Mouse (Mus musculus) adrenal gland, adult 2 months (tissue): ENCODE data around the gene Bzw2. TPM values are rescaled to one million over a fixed set of nuclear protein-coding genes. Genes with fewer than 3 reads are reported as not detected.
"Not testable (repeated sequence)": the region's sequence is repeated elsewhere in the genome, so short reads cannot be mapped to it uniquely, and the experiment has no call there.

Experiments
- DNase-seq: peaks from one replicate; pipeline ENCODE4 v3.0.0; 2021
- long read RNA-seq: library from polyadenylated mRNA; stranded (forward); transcript quantifications from one replicate; pipeline ENCODE4 v2.0.0, GENCODE M21; 2021
- polyA plus RNA-seq: library from polyadenylated mRNA; depleted of rRNA; stranded (reverse); fragments of >200 nt; gene quantifications from 2 replicates; pipeline ENCODE4 v1.2.3, GENCODE M21; 2012; rRNA removed
- total RNA-seq, 2 experiments: library from RNA; stranded (reverse); gene quantifications; 2 replicates each; pipeline ENCODE4 v1.2.3; 2021

Gene Bzw2
- total RNA-seq, result 10 to 100 TPM; 21.8 to 22.4 TPM
- polyA plus RNA-seq, result 1.6 and 2.1 TPM in 2 replicates
- long read RNA-seq, transcript Bzw2-201 (12 exons, 1,871 nt), result major isoform, 28 of 30 reads
- long read RNA-seq, partial matches to known transcripts, result 2 of 30 reads
- long read RNA-seq, other reads (novel, unspliced or antisense), result 0 of 30 reads

GRCm38 (mm10) chr12:36157638-36158308 lies at the start of gene Bzw2:
Gene Bzw2, minus strand, starts transcription at chr12:36158080.
- DNase-seq, result peak; percentile 84

- DNase-seq, result peak; percentile 70
Observed at GRCm38 (mm10) chr12:36207072-36207799, 49.4 kb upstream of the Bzw2 start.

DNA sequence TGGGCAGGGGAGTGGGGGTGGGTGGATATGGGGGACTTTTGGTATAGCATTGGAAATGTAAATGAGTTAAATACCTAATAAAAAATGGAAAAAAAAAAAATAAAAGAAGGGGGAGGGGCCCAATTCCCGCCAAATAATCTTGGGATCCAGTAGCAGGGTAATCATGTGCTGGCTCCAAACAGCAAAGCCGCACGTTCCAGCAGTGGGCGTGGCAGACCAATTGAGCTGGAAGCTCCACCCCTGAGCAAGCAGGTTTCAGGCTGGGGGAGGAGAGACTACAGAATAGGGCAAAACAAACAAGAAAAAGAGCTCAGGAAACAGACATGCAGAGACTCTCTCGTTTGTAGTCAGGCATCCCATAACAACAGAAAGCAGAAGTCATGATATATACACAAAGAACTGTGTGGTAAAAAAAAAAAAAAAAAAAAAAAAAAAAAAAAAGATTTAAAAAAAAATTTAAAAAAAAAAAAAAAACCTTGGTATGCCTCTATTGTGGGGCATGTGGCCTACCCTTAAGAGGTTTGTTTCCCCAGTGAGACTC lies 47.8 kb upstream of the Bzw2 start:
- not testable (repeated sequence) for DNase-seq

DNA sequence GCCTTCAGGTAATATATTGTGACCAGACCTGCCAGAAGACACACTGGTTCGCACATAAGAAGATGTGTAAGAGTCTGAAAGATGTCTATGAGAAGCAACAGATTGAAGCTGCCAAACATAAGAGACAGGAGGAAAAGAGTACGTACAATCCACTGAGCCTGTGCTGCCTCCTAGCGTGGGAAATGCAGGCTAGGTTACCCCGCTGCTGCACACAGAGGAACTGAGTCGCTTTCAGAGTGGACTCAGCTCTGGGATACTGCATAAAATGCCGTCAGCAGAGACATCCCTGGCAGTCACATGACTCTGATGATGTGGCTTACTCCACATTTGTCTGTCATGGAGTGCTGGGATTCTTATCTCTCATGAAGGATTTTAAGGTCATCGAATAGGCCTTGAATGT lies 37.1 kb upstream of the Bzw2 start:
- no peak for DNase-seq

DNA sequence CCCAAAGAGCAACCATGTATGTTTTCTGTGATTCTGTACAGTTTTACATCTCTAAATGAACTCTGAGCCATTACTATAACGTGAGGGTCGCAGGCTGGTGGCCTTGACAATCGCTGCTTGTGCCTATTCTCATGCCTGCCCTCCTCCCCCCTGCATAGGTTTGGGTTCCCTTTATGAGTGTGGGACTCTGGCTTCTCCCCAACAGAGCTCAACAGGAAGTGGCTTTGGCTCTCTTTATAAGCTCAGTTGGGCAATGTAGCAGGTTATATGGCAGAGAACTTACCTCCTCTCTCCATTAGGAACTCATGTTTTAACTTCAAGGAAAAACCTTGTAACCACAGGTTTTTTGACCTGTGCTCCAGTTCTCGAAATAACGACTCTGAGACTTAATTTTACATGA lies 32.5 kb upstream of the Bzw2 start:
- DNase-seq, result no peak

DNA sequence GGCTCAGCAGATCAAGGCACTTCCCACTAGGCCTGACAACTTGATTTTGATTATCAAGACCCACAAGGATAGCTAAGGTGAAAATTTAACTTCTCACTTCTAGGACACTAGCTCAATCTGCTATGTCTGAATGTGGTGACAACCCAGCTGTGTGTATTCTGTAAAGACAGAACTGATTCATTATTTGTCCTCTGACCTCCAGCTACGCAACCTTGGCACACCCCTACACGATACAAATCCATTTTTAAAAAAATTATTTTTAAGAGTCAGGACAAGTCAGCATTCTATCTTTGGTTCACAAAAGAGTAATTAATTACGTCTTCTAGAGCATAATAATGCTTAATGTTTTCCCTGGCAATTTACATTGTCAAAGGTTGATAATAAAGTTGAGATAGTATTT lies 31.7 kb upstream of the Bzw2 start:
- peak; percentile 44 for DNase-seq

GRCm38 (mm10) chr12:36187081-36187480 lies 29.2 kb upstream of the Bzw2 start:
- DNase-seq, result no peak

DNA sequence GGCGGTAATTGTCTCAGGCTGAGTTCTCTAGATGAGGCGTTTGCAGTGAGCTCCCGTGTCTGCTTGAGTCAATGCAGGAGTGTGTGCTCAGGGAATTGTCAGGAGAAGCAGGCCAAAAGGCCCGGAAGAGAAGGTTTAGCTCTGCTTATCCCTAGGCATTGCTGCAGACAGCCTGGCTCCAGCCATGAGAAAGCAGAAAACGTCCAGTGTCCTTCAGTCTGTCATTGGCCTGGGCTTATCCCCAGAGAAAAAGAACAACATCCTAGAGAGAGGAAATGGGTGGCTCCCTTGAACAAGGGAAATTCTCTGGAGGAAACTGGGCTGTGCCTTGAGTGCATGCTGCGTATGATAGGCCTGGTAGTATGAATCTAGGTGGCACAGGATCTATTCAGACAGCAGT lies 24.7 kb upstream of the Bzw2 start:
- DNase-seq, result peak; percentile 17

DNA sequence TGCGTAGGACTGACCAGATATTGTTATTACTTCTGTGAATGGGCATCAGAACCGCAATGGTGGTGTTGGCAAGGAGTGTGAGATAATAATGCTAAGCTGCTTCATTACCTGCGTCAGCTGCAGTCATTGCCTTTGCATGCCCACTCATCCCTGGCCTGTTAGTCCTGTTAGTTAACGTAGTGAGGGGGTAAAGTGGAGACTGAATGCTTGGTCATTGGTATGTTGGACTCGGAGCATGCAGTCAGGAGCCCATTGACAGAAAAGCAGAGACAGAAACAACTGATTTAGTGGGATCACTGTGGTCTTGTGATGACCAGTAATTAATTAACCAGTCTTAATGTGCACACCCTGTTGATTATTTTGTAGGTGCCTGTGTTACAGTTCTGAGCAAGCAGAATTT lies 19.3 kb upstream of the Bzw2 start:
- no peak for DNase-seq

- no peak for DNase-seq
Observed at GRCm38 (mm10) chr12:36165299-36165698, 7.4 kb upstream of the Bzw2 start.

- DNase-seq, result no peak
Observed at GRCm38 (mm10) chr12:36164126-36164791, 6.4 kb upstream of the Bzw2 start.

GRCm38 (mm10) chr12:36157304-36157637 lies 609 bp downstream of the Bzw2 start:
- no peak for DNase-seq

GRCm38 (mm10) chr12:36156637-36157303 lies 1.1 kb downstream of the Bzw2 start, which contains the start of gene Ankmy2:
Gene Ankmy2, plus strand, starts transcription at chr12:36157114.
- DNase-seq, result peak; percentile 93

GRCm38 (mm10) chr12:36156101-36156636 lies 1.7 kb downstream of the Bzw2 start:
- DNase-seq, result no peak

DNA sequence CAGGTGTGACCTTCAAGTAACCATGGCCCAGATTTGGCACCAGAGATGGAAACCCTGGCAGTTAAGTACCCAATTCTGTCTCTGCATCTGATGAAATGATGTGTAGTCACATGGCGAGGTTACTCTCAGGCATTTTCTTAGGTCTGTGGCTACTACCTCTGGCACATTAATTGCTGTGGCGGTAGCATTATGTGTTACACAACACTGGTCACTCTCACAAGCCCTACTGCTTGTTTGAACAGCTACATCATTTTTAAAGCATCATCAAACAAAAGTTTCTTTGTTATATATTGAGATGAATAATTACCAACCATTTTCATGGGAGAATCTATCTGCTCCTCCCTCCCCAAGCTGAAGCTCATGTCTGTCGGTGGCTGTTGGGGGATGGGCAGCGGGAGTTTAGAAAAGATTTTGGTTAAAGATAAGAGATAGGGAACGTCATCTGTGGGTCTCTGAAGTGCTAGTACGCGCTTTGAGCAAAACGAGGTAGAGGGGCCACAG lies 2.7 kb downstream of the Bzw2 start:
- DNase-seq, result peak; percentile 4

DNA sequence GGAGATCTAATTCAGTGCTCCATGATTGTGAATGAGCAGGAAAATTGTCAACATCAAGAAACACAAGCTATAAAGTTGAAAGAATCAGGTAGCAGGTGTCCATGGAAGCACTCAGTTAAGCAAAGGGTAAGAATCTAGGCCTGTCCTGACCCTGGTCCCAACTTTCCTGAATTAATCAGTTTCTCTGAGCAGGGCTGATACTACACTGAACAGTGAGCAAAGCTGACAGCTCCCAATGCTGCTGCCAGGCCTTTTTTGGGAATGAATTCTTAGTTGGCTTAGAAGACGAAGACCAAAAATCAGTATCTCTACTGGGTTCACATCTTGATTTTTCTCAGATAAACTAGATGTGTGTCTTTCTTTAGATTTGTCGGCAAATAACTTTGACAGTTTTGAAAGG lies 7.1 kb downstream of the Bzw2 start:
- no peak for DNase-seq

DNA sequence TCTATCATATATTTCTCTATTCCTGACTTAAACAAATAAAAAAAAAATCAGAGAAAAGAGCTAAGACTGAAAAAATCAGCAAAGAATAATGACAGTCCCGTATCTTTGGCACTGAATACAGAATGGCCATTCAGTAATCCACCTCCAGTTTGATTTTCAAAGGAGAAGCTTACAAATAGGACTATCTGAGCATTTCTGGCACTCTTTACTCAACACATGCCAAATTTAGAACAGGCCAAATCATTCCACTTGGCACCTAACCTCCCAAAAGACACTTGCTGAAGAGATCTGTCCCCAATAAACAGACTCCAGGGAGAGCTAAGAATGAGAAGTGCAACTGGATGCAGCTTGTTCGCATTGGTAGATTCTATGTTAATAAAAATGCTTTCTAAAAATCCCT lies 7.6 kb downstream of the Bzw2 start:
- DNase-seq, result no peak

- DNase-seq, result no peak
Observed at GRCm38 (mm10) chr12:36146230-36147011, 11.5 kb downstream of the Bzw2 start.

DNA sequence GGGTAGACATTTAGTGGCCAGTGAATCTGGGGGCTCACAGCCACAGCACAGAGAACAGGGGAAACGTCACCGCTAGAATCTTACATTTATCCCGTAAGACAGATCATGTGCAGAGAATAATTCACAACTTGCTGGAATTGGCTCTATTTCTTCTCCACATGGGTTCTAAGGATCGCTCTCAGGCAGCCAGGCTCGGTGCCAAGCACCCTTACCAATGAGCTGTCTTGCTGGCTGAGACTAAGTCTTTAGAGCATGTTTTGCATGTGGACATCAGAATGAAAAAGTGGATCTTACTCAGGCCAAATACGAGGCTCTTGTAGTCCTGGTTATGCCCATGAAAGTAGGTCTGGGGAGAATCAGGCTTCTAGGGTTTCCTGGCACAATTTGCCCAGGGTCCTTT lies 17.5 kb downstream of the Bzw2 start:
- DNase-seq, result peak; percentile 3

GRCm38 (mm10) chr12:36137192-36137591 lies 20.7 kb downstream of the Bzw2 start:
- no peak for DNase-seq

GRCm38 (mm10) chr12:36136285-36136684 lies 21.6 kb downstream of the Bzw2 start:
- DNase-seq, result no peak
